ENCODE assay signal across 20 mouse cellular contexts in genomic region chr16:46001550-46002166, GRCm38 (mm10). TPM values are rescaled to one million over a fixed set of nuclear protein-coding genes. Genes with fewer than 3 reads are reported as not detected.
DNase-seq lines count a peak whose midpoint lies in the region; ATAC-seq and TF ChIP-seq lines count a peak whose summit lies in the region.
"Had no signal": no experiment of that assay in that cellular context is flagged by ENCODE, and none has a peak within 500 bp of the region (broad histone marks: within the 10 kb centered on the region; RNA-seq: fewer than 3 reads in every experiment).

No protein-coding gene starts in this region.

- no peaks in the 10 kb centered on the region for H3K36me3 ChIP-seq in lung, postnatal 0 days (ENCODE audit: insufficient read depth, low read length)
- no peaks in the 10 kb centered on the region for H3K36me3 ChIP-seq in heart, embryonic 11.5 days (ENCODE audit: control insufficient read depth, insufficient read depth, low read length)
- no peaks in the 10 kb centered on the region for H3K36me3 ChIP-seq in forebrain, embryonic 16.5 days (ENCODE audit: control insufficient read depth, insufficient read depth)
- H3K36me3 ChIP-seq: embryonic facial prominence, embryonic 13.5 days; heart, embryonic 10.5 days; neural tube, embryonic 12.5 days had no signal

- peak; percentile 27 to 61 for DNase-seq in left cerebral cortex, postnatal 14 days (ENCODE audit: low spot score in 2 of 2)
- DNase-seq in left cerebral cortex, postnatal 4 days: no peak
- peak; percentile 77 for DNase-seq in CD4-positive helper T cell, adult 2 months (ENCODE audit: low read depth, low spot score)
- DNase-seq in brain, embryonic 14.5 days (ENCODE audit: low read depth): peak; percentile 15
- no peak for DNase-seq in lung, postnatal 0 days (ENCODE audit: low spot score)
- DNase-seq: cerebellum, adult 11-12 months; forebrain, postnatal 0 days; gastrocnemius, postnatal 25 days; heart, postnatal 14 days; kidney, adult 8-10 months; kidney, postnatal 4 days; liver; lung, embryonic 14.5 days had no signal

- TF ChIP-seq EP300 in lung, postnatal 0 days (IDR thresholded peaks at IDR 0.05): no peak

- no peak overlapping the region for H3K4me2 ChIP-seq in lung, postnatal 0 days (replicated peaks; ENCODE audit: low read depth, low read length)
- no peak overlapping the region for H3K4me2 ChIP-seq in heart, embryonic 11.5 days
- H3K4me2 ChIP-seq in forebrain, embryonic 16.5 days (ENCODE audit: low read length): no peak overlapping the region
- H3K4me2 ChIP-seq: embryonic facial prominence, embryonic 13.5 days; lung, embryonic 14.5 days; neural tube, embryonic 12.5 days had no signal

- WGBS in lung, postnatal 0 days: 81% methylated on average over 10 of the region's 10 CpGs
- WGBS in heart, embryonic 11.5 days (ENCODE audit: insufficient replicate concordance): 84% methylated on average over 10 of the region's 10 CpGs
- 77% methylated on average over 10 of the region's 10 CpGs for WGBS in forebrain, embryonic 16.5 days

- no peak overlapping the region for H3K4me3 ChIP-seq in lung, postnatal 0 days (ENCODE audit: low read depth, low read length)
- no peak overlapping the region for H3K4me3 ChIP-seq in heart, embryonic 11.5 days (ENCODE audit: low read depth, low read length)
- no peak overlapping the region for H3K4me3 ChIP-seq in forebrain, embryonic 16.5 days (replicated peaks; ENCODE audit: low read length)
- H3K4me3 ChIP-seq: embryonic facial prominence, embryonic 13.5 days; heart, embryonic 10.5 days; neural tube, embryonic 12.5 days had no signal

- no peak for TF ChIP-seq CTCF in brain, embryonic 14.5 days (IDR thresholded peaks at IDR 0.05; ENCODE audit: borderline replicate concordance, extremely low read depth, insufficient read depth, insufficient read length)
- TF ChIP-seq CTCF in lung, postnatal 0 days (IDR thresholded peaks at IDR 0.05): no peak

- no peak overlapping the region for H3K9ac ChIP-seq in lung, postnatal 0 days (replicated peaks; ENCODE audit: low read depth)
- H3K9ac ChIP-seq in heart, embryonic 11.5 days (ENCODE audit: low read depth, low read length): no peak overlapping the region
- no peak overlapping the region for H3K9ac ChIP-seq in forebrain, embryonic 16.5 days (replicated peaks; ENCODE audit: low read depth, low read length)
- H3K9ac ChIP-seq: embryonic facial prominence, embryonic 13.5 days; forebrain, postnatal 0 days; lung, embryonic 14.5 days; neural tube, embryonic 12.5 days had no signal

- TF ChIP-seq POLR2A in brain, embryonic 14.5 days (IDR thresholded peaks at IDR 0.05; ENCODE audit: borderline replicate concordance, extremely low read depth, insufficient read depth, insufficient read length, poor library complexity, severe bottlenecking): no peak

- ATAC-seq in megakaryocyte progenitor cell, adult 5-6 weeks (replicated peaks; ENCODE audit: poor library complexity): peak; percentile 65
- no peak for ATAC-seq in lung, postnatal 0 days
- no peak for ATAC-seq in heart, embryonic 11.5 days (replicated peaks; ENCODE audit: insufficient number of reproducible peaks, low FRiP score, low TSS enrichment)
- ATAC-seq in forebrain, embryonic 16.5 days: no peak
- ATAC-seq: forebrain, postnatal 0 days; midbrain, embryonic 16.5 days had no signal

- no peaks in the 10 kb centered on the region for H3K27me3 ChIP-seq in lung, postnatal 0 days (replicated peaks; ENCODE audit: insufficient read depth, low read length)
- H3K27me3 ChIP-seq in heart, embryonic 11.5 days (ENCODE audit: control insufficient read depth, insufficient read depth, low read length): no peaks in the 10 kb centered on the region
- H3K27me3 ChIP-seq in forebrain, embryonic 16.5 days (replicated peaks; ENCODE audit: control insufficient read depth, insufficient read depth, low read length): no peaks in the 10 kb centered on the region
- H3K27me3 ChIP-seq: embryonic facial prominence, embryonic 13.5 days; neural tube, embryonic 12.5 days had no signal

- intact Hi-C loops in left cerebral cortex, postnatal 14 days (cut with DNase I): no loop called here
- intact Hi-C loops in left cerebral cortex, postnatal 4 days (cut with DNase I): no loop called here

- H3K27ac ChIP-seq in lung, postnatal 0 days (ENCODE audit: low read length): no peak overlapping the region
- H3K27ac ChIP-seq in heart, embryonic 11.5 days (ENCODE audit: low read depth, low read length): no peak overlapping the region
- no peak overlapping the region for H3K27ac ChIP-seq in forebrain, embryonic 16.5 days (ENCODE audit: low read length)
- H3K27ac ChIP-seq: embryonic facial prominence, embryonic 13.5 days; heart, embryonic 10.5 days; neural tube, embryonic 12.5 days had no signal

- no peaks in the 10 kb centered on the region for H3K4me1 ChIP-seq in lung, postnatal 0 days (ENCODE audit: insufficient read depth, low read depth, low read length)
- no peaks in the 10 kb centered on the region for H3K4me1 ChIP-seq in heart, embryonic 11.5 days (ENCODE audit: control insufficient read depth, insufficient read depth, low read length)
- H3K4me1 ChIP-seq in forebrain, embryonic 16.5 days (replicated peaks; ENCODE audit: control insufficient read depth, insufficient read depth, low read length): peaks cover 14% of the 10 kb centered on the region
- H3K4me1 ChIP-seq: heart, embryonic 10.5 days; neural tube, embryonic 12.5 days had no signal

- no peaks in the 10 kb centered on the region for H3K9me3 ChIP-seq in lung, postnatal 0 days (ENCODE audit: low read length)
- H3K9me3 ChIP-seq in heart, embryonic 11.5 days (replicated peaks; ENCODE audit: control insufficient read depth, low read length): no peaks in the 10 kb centered on the region
- no peaks in the 10 kb centered on the region for H3K9me3 ChIP-seq in forebrain, embryonic 16.5 days (ENCODE audit: control insufficient read depth, low read length)
- H3K9me3 ChIP-seq: embryonic facial prominence, embryonic 13.5 days; heart, embryonic 10.5 days; neural tube, embryonic 12.5 days had no signal

RNA-seq across cellular contexts. Expression of gene Plcxd2, which starts 8.4 kb away (rescaled TPM):
- 100 to 1,000 TPM in 1 of 2 experiments, 10 to 100 TPM in 1; 91.7 to 112 TPM for total RNA-seq in left cerebral cortex, postnatal 14 days (2021)
- total RNA-seq in left cerebral cortex, postnatal 4 days (2021): 10 to 100 TPM; 72.0 to 77.1 TPM
- polyA plus RNA-seq in brain, embryonic 14.5 days (2012; rRNA removed): 11.1 and 11.4 TPM in 2 replicates
- total RNA-seq in megakaryocyte progenitor cell, adult 5-6 weeks (2015): 2.9 and 4.0 TPM in 2 replicates
- 4.3 and 5.9 TPM in 2 replicates for total RNA-seq in megakaryocyte progenitor cell, adult 5-6 weeks (2017)
- polyA plus RNA-seq in lung, postnatal 0 days (2015; fragmentation: Nextera tagmentation; extraction: Ambion mirVana): 0.15 and 0.20 TPM in 2 replicates
- 0.49 and 0.83 TPM in 2 replicates for polyA plus RNA-seq in heart, embryonic 11.5 days (2014; fragmentation: Nextera tagmentation; extraction: Ambion mirVana)
- 15.5 and 17.7 TPM in 2 replicates for polyA plus RNA-seq in forebrain, embryonic 16.5 days (2015; fragmentation: Nextera tagmentation; extraction: Ambion mirVana)

RNA-seq across cellular contexts. Expression of gene Phldb2, which starts 48.3 kb away (rescaled TPM):
- total RNA-seq in left cerebral cortex, postnatal 14 days (2021): 1 to 10 TPM; 7.0 to 9.7 TPM
- 10 to 100 TPM; 10.9 to 11.9 TPM for total RNA-seq in left cerebral cortex, postnatal 4 days (2021)
- polyA plus RNA-seq in brain, embryonic 14.5 days (2012; rRNA removed): 7.4 and 10.6 TPM in 2 replicates
- 1.1 and 1.8 TPM in 2 replicates for total RNA-seq in megakaryocyte progenitor cell, adult 5-6 weeks (2015)
- total RNA-seq in megakaryocyte progenitor cell, adult 5-6 weeks (2017): 1.2 and 1.7 TPM in 2 replicates
- polyA plus RNA-seq in lung, postnatal 0 days (2015; fragmentation: Nextera tagmentation; extraction: Ambion mirVana): 54.2 and 66.7 TPM in 2 replicates
- 37.3 and 38.2 TPM in 2 replicates for polyA plus RNA-seq in heart, embryonic 11.5 days (2014; fragmentation: Nextera tagmentation; extraction: Ambion mirVana)
- polyA plus RNA-seq in forebrain, embryonic 16.5 days (2015; fragmentation: Nextera tagmentation; extraction: Ambion mirVana): 7.1 and 8.6 TPM in 2 replicates

Comparison
In these comparisons a context has a peak if more than half of its experiments do, and no peak if none do; other contexts are left out.
1. DNase-seq: peak in left cerebral cortex, postnatal 14 days (2 of 2), CD4-positive helper T cell, adult 2 months (single experiment) and brain, embryonic 14.5 days (single experiment); none in left cerebral cortex, postnatal 4 days (single experiment) and lung, postnatal 0 days (single experiment).